Mouse (Mus musculus): Measurements from ENCODE around the gene Ppox. TPM values are rescaled to one million over a fixed set of nuclear protein-coding genes. Genes with fewer than 3 reads are reported as not detected.

The Ppox gene
- total and polyA plus RNA-seq, 2 experiments from 2014 or later, result 32.4 to 44.3 TPM

GRCm38 (mm10) chr1:171252415-171252814 is 28.6 kb downstream of the Ppox start:
- peak overlapping the region; percentile 24; the same call in 1 of the 2 replicates for H3K9ac ChIP-seq (replicated peaks; ENCODE audit: low read length)
- H3K4me1 ChIP-seq (ENCODE audit: insufficient read depth, low read length), result peaks cover 24% of the 10 kb centered on the region
- no peaks in the 10 kb centered on the region for H3K36me3 ChIP-seq (ENCODE audit: insufficient read depth, low read length)
- no peak overlapping the region for H3K4me3 ChIP-seq (ENCODE audit: low read length)
- peak overlapping the region; percentile 58 for H3K4me2 ChIP-seq (ENCODE audit: low read depth, low read length)
- no peaks in the 10 kb centered on the region for H3K9me3 ChIP-seq (ENCODE audit: low read length)
- WGBS, result 43% methylated on average over 17 of the region's 17 CpGs
- peak; percentile 58 for DNase-seq (ENCODE audit: low spot score)
- no peaks in the 10 kb centered on the region for H3K27me3 ChIP-seq (ENCODE audit: insufficient read depth, low read length)
- H3K27ac ChIP-seq, result peak overlapping the region; percentile 64; the same call in 1 of the 2 replicates
- ATAC-seq, result no peak
- TF ChIP-seq CTCF (IDR thresholded peaks at IDR 0.05; ENCODE audit: low read depth), result no peak

GRCm38 (mm10) chr1:171251594-171252324 is 29.2 kb downstream of the Ppox start:
- Histone ChIP-seq H3K4me3 (ENCODE audit: low read length) (peak overlapping the region; percentile 20; the same call in 1 of the 2 replicates), H3K27ac (peak overlapping the region; percentile 64; the same call in 1 of the 2 replicates), H3K36me3 (ENCODE audit: insufficient read depth, low read length) (no peaks in the 10 kb centered on the region), H3K9ac (replicated peaks; ENCODE audit: low read length) (peak overlapping the region; percentile 24; the same call in 1 of the 2 replicates), H3K4me1 (ENCODE audit: insufficient read depth, low read length) (peaks cover 24% of the 10 kb centered on the region), H3K27me3 (ENCODE audit: insufficient read depth, low read length) (no peaks in the 10 kb centered on the region), H3K9me3 (ENCODE audit: low read length) (no peaks in the 10 kb centered on the region), H3K4me2 (ENCODE audit: low read depth, low read length) (peak overlapping the region; percentile 58)
- DNase-seq (ENCODE audit: low spot score) (peak; percentile 32), ATAC-seq (no peak)
- TF ChIP-seq CTCF (IDR thresholded peaks at IDR 0.05; ENCODE audit: low read depth), result no peak
- WGBS, result 7% methylated on average over 13 of the region's 13 CpGs

- DNase-seq (ENCODE audit: low spot score) (peak; percentile 67), ATAC-seq (peak; percentile 13; the same call in 1 of the 2 replicates)
- no peaks in the 10 kb centered on the region for H3K27me3 ChIP-seq (ENCODE audit: insufficient read depth, low read length)
- peak within 1 kb of the TSS; percentile 24; the same call in 1 of the 2 replicates for H3K9ac ChIP-seq (replicated peaks; ENCODE audit: low read length)
- H3K36me3 ChIP-seq (ENCODE audit: insufficient read depth, low read length), result no peaks in the 10 kb centered on the region
- 11% methylated on average over 25 of the region's 26 CpGs for WGBS
- peak within 1 kb of the TSS; percentile 20 for H3K4me3 ChIP-seq (ENCODE audit: low read length)
- H3K4me1 ChIP-seq (ENCODE audit: insufficient read depth, low read length), result peaks cover 29% of the 10 kb centered on the region
- H3K9me3 ChIP-seq (ENCODE audit: low read length), result no peaks in the 10 kb centered on the region
- TF ChIP-seq CTCF (IDR thresholded peaks at IDR 0.05; ENCODE audit: low read depth), result no peak
- peak within 1 kb of the TSS; percentile 64 for H3K27ac ChIP-seq
- H3K4me2 ChIP-seq (ENCODE audit: low read depth, low read length), result peak within 1 kb of the TSS; percentile 58
These were observed 30.0 kb downstream of the Ppox start, which contains the start of gene Ndufs2 for GRCm38 (mm10) chr1:171250680-171251593. Gene Ndufs2, minus strand, starts transcription at chr1:171251388.

GRCm38 (mm10) chr1:171249913-171250600 is 30.9 kb downstream of the Ppox start, which contains the start of gene Adamts4:
Gene Adamts4, plus strand, starts transcription at chr1:171250421.
- peaks cover 29% of the 10 kb centered on the region for H3K4me1 ChIP-seq (ENCODE audit: insufficient read depth, low read length)
- 7% methylated on average over 5 of the region's 5 CpGs for WGBS

GRCm38 (mm10) chr1:171248386-171249226 is 32.4 kb downstream of the Ppox start:
- no peak overlapping the region for H3K9ac ChIP-seq (replicated peaks; ENCODE audit: low read length)
- H3K27ac ChIP-seq, result peak overlapping the region; percentile 82; the same call in 1 of the 2 replicates
- H3K27me3 ChIP-seq (ENCODE audit: insufficient read depth, low read length), result no peaks in the 10 kb centered on the region
- no peaks in the 10 kb centered on the region for H3K9me3 ChIP-seq (ENCODE audit: low read length)
- no peaks in the 10 kb centered on the region for H3K36me3 ChIP-seq (ENCODE audit: insufficient read depth, low read length)
- no peak for ATAC-seq
- 32% methylated on average over 3 of the region's 3 CpGs for WGBS
- peaks cover 29% of the 10 kb centered on the region for H3K4me1 ChIP-seq (ENCODE audit: insufficient read depth, low read length)
- no peak for DNase-seq (ENCODE audit: low spot score)
- TF ChIP-seq CTCF (IDR thresholded peaks at IDR 0.05; ENCODE audit: low read depth), result no peak
- no peak overlapping the region for H3K4me2 ChIP-seq (ENCODE audit: low read depth, low read length)
- H3K4me3 ChIP-seq (ENCODE audit: low read length), result no peak overlapping the region

More at GRCm38 (mm10) chr1:171249913-171250600, 30.9 kb downstream of the Ppox start, which contains the start of gene Adamts4:
- no peaks in the 10 kb centered on the region for H3K9me3 ChIP-seq (ENCODE audit: low read length)
- ATAC-seq (no peak), DNase-seq (ENCODE audit: low spot score) (peak; percentile 68)
- H3K36me3 ChIP-seq (ENCODE audit: insufficient read depth, low read length), result no peaks in the 10 kb centered on the region
- peak within 1 kb of the TSS; percentile 24; the same call in 1 of the 2 replicates for H3K9ac ChIP-seq (replicated peaks; ENCODE audit: low read length)
- H3K27ac ChIP-seq, result peak within 1 kb of the TSS; percentile 64
- peak within 1 kb of the TSS; percentile 20 for H3K4me3 ChIP-seq (ENCODE audit: low read length)
- no peaks in the 10 kb centered on the region for H3K27me3 ChIP-seq (ENCODE audit: insufficient read depth, low read length)
- no peak for TF ChIP-seq CTCF (IDR thresholded peaks at IDR 0.05; ENCODE audit: low read depth)
- H3K4me2 ChIP-seq (ENCODE audit: low read depth, low read length), result peak within 1 kb of the TSS; percentile 58
